Mouse (Mus musculus): ENCODE data around the gene Olfr418. TPM values are rescaled to one million over a fixed set of nuclear protein-coding genes. Genes with fewer than 3 reads are reported as not detected.

Gene Olfr418
- polyA plus RNA-seq, 1 experiment from 2014 or later = not detected

Other genes with a start within 250 kb of the Olfr418 start
- not detected in 2 replicates for gene Olfr1408, start 128.6 kb upstream of the Olfr418 start, polyA plus RNA-seq (2016; fragmentation: Nextera tagmentation; extraction: Ambion mirVana)
- gene Olfr1406, start 75.4 kb upstream of the Olfr418 start, polyA plus RNA-seq (2016; fragmentation: Nextera tagmentation; extraction: Ambion mirVana) = not detected in 2 replicates
- not detected in 2 replicates for gene Olfr218, start 68.2 kb upstream of the Olfr418 start, polyA plus RNA-seq (2016; fragmentation: Nextera tagmentation; extraction: Ambion mirVana)
- gene Olfr1404, start 53.6 kb upstream of the Olfr418 start, polyA plus RNA-seq (2016; fragmentation: Nextera tagmentation; extraction: Ambion mirVana) = not detected in 2 replicates
- not detected in 2 replicates for gene Fcer1a, start 38.8 kb upstream of the Olfr418 start, polyA plus RNA-seq (2016; fragmentation: Nextera tagmentation; extraction: Ambion mirVana)
- not detected in 2 replicates for gene Mptx2, start 11.8 kb downstream of the Olfr418 start, polyA plus RNA-seq (2016; fragmentation: Nextera tagmentation; extraction: Ambion mirVana)
- gene Ackr1, start 67.7 kb downstream of the Olfr418 start, polyA plus RNA-seq (2016; fragmentation: Nextera tagmentation; extraction: Ambion mirVana) = 1.8 and 1.9 TPM in 2 replicates
- 1.3 and 1.5 TPM in 2 replicates for gene Aim2, start 84.9 kb downstream of the Olfr418 start, polyA plus RNA-seq (2016; fragmentation: Nextera tagmentation; extraction: Ambion mirVana)
- 1.2 and 1.3 TPM in 2 replicates for gene Cadm3, start 101.7 kb downstream of the Olfr418 start, polyA plus RNA-seq (2016; fragmentation: Nextera tagmentation; extraction: Ambion mirVana)
- gene Ifi206, start 225.0 kb downstream of the Olfr418 start, polyA plus RNA-seq (2016; fragmentation: Nextera tagmentation; extraction: Ambion mirVana) = not detected in 2 replicates